Mouse (Mus musculus): ENCODE results near the gene Nab2. TPM values are rescaled to one million over a fixed set of nuclear protein-coding genes. Genes with fewer than 3 reads are reported as not detected.

Gene Nab2
- total RNA-seq, 4 experiments from 2014 or later = 36.5 to 55.0 (median 45.5) TPM

DNA sequence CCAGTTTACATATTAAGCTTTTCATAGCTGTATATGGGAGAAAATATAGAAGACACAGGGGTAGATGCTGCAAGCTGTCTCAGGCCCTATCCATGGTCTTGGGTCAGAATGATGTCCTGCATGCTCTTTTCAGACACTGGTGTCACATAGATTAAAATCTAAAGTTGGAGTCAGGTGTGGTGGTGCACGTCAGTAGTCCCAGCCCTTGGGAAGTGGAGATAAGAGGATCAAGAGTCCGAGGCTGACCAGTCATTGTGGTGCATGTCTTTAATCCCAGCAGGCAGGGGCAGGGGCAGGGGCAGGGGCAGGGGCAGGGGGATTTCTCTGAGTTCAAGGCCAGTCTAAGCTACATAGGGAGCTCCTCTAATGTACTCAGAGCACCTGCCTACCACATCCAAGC lies 22.6 kb downstream of the Nab2 start:
- DNase-seq (ENCODE audit: low spot score in 2 of 2) = no peak

DNA sequence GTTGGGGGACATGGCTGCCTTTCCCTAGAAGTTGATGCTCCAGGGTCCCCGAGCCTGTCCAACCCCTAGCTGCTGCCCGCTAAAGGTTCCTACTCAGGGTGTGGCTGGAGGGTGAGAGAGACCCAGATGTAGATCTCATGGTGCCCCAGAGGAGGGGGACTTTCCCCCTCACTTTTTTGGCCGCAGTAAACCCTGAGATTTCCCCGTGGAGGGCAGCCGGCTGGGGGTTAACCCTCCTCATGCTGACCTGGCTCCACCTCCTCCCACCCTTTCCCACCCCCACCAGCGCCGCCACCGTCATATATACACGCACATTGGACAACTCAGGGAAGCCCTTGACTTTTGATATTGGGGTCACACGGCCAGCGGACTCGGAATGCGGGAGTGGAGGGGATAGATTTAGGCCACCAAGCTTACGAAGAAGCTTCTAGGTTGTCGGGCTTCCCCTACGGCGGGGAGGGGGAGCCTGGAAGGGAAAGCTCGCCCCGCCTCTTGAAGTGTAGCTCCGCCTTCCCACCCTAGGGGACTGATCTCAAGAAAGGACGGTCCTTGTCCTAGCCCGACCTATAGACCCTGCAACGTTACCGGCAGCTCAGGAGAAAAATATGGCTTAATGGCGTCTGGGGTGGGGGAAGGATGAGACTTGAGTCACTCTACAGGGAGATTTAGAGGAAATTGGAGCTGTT lies 24.7 kb downstream of the Nab2 start:
- no peak for DNase-seq (ENCODE audit: low spot score in 2 of 2)

DNA sequence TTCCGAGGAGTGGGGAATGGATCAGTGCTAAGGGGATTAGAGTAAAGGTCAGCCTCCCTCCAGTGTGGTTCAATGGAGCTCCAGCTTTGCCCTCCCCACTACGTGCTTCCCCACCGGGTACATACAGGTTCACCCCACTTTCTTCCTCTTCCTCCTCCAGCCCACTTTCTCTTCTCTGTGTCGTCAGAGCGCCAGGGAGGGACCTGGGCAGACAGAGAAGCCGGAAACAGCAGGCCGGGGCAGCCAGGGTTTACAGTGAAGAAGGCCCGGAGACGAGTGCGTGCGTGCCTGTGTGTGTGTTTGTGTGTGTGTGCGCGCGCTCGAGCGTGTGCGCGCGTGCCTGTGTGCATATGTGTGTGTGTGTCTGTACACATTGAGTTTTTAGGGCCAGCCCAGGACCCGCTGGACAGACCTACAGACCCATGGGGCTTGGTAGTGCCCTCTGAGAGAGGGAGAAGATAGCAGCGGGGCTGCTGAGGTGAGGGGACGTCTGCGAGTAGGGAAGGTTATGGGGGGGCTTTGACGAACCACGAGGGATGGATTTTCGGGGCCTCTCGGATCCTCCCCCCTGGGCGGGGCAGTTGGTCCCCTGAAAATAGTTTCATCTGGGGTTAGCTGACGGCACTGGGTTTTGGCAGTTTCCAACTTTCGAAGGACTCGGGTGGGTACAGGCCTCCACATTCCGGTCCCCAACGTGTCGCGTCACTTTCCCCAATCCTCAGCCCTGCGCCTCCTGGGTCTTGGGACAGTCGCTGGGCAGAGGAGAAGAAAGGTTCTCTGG lies 25.4 kb downstream of the Nab2 start, which contains the start of gene Stat6:
Gene Stat6, plus strand, starts transcription at position 215 of the 781 bp plus-strand sequence.
- DNase-seq (ENCODE audit: low spot score in 2 of 2) = peak in 1 of 2 experiments; percentile 21

DNA sequence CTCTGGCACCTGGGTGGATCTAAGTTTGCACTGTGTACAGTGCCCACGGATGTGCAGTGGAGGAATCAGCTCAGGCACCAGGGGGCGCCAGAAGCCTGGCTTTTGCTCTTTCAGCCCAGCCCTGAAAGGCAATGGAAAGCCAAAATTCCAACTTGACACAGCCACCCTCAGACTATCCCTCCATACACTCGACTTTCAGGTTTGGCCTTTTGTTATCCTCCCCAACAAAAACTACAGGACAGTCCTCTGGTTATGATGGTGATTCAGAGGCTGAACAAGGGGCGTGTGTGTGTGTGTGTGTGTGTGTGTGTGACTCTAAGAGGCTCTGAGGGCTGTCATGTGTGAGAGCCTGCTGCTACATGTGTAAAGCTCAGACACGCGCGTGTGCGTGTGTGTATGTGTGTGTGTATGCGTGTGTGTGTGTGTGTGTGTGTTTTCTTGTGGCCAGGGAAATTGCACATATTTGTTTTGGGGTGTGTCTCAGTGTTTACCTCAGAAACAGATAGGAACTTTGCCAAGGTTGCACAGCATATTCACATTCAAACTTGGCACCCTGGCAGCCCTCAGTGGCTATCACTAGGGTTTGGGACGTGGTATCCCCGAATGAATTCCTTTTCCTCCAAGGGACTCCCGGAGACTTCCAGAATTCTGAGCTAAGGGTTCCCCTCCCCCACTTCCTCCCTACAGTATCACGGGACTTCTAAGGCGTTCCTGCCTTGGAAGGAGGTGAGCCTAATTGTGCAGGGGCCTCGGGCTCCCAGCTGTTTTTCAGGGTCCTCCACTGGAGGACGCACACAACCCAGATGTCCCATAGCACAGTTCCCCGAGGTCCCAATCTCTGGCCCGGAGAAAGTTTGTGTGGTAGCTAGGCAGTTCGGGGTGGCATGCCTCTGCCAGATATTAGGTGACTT lies 26.3 kb downstream of the Nab2 start:
- peak; percentile 62 to 84 for DNase-seq (ENCODE audit: low spot score in 2 of 2)

DNA sequence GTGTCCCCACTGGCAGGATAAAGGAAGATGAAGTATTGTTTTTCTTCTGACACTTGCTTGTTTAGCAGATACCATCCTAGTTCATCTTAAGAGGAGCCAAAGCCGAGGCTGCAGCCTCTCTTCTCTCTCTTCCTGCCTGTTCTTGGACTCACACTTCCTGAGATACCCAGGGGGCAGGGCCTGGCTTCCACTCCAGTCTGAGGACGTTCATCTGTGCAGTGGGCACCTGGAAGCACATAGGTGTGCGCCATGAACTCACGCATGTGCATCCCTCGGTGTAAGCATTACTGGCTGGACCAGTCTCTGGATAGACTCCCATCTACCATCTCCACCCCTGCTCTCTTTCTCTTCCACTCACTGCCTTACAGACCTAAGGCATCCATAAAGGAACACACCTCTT lies 27.9 kb downstream of the Nab2 start:
- no peak for DNase-seq (ENCODE audit: low spot score in 2 of 2)

DNA sequence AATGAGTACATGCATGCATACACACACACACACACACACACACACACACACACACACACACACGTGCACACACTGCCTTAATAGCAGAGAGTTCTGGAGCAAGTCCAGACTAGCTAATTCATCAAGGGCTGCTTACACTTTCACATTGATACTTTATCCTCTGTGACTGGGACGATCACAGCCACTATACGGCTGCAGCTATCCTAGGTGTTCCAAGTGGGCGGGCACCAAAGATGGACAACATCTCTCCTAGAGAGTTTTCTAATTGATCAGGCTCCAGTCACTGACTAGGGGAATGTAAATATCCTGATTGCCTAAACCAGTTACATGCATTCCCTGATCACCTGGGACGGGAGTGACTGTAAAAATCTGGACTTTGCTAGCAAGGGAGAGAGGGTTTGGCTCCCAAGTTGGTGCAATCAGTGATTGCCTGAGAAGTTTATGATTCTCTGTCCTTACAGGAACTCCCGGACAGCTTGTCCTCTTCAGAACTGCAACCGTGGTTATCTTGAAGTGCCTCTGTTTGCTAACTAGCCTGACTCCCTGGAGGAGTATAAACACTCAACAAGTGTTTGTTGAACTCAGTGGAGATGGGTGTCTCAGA lies 35.6 kb downstream of the Nab2 start:
- no peak for DNase-seq (ENCODE audit: low spot score in 2 of 2)

DNA sequence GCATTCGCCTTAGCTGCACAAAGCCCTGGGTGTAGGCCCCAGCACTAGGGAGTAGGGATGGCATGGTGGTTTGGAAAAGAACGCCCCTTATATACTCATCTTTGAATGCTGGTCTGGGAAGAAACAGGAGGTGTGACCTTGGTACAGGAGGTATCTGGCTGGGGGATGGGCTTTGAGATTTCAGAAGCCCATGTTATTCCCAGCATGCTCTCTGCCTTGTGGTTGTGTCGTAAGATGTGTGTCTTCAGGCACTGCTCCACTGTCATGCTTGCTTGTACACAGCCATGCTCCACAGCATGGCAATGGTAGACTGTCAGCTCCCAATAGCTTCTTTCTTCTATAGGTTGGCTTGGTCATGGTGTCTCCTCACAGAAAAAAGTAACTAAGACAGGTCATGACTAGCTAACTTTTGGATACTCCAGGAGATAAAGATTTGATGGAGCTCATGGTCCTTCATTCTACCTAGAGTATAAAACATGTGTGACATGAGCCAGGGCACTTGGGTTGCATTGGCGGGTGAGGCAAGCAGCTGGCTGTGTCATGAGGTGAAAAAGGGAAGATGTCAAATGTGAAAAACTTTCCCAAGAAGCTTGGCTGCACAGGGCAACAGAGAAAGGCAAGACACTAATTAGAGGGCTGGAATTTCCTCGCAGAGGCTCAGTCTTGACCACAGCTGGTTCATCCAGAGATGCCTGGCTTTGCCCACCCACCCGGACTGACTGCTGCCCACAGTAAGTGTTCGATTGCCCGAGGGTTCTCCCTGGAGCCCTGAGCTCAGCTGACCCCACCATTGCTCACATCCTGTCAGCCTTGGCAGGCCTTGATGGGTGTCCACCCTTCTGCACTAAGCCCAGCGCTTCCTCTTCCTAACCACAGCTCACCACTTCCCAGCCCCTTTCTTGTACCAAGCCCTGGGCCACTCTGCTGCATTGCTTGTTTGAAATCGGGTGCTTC lies 36.8 kb downstream of the Nab2 start:
- DNase-seq (ENCODE audit: low spot score in 2 of 2) = no peak

DNA sequence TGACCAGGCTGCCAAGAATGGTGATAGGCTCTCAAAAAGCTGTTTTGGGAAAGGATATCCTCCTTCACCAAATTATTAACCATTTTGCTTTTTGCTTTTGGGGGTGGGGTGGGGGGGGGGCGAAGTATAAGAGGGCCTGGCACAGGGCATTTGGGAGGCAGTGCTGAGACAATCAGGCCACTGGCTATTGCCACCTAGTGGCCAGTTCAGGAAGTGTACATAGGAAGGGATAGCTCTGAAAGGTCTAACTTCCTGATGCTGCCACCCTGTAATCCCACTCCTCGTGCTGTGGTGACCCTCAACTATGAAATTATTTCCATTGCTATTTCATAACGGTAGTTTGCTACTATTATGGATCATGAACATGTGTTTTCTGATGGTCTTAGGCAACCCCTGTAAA lies 41.9 kb downstream of the Nab2 start:
- no peak for DNase-seq (ENCODE audit: low spot score in 2 of 2)

DNA sequence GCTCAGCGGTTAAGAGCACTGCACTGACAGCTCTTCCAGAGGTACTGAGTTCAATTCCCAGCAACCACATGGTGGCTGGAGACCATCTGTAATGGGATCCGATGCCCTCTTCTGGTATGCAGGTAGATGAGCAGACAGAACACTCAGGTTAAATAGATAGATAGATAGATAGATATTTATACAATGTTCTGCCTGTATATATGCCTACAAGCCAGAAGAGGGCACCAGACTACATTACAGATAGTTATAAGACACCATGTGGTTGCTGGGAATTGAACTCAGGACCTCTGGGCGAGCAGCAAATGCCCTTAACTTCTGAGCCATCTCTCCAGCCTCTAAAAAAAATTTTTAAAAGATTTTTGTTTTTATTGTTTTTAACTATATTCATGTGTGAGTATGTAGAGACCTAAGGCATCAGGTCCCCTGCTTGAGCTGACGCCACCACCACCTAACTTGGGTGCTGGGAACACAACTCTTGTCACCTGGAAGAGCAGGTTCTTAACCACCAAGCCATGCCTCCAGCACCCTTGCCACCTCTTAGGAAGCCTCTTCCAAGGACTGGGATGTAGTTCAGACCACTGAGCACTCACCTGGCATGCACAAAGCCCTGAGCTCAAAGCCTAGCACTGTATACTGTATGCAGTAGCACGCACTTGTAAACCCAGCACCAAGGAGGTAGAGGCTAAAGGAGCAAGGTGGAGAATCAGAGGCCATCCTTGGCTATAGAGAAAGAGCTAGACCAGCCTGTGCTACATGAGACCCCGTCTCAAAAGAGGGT lies 44.7 kb downstream of the Nab2 start:
- no peak for DNase-seq (ENCODE audit: low spot score in 2 of 2)

DNA sequence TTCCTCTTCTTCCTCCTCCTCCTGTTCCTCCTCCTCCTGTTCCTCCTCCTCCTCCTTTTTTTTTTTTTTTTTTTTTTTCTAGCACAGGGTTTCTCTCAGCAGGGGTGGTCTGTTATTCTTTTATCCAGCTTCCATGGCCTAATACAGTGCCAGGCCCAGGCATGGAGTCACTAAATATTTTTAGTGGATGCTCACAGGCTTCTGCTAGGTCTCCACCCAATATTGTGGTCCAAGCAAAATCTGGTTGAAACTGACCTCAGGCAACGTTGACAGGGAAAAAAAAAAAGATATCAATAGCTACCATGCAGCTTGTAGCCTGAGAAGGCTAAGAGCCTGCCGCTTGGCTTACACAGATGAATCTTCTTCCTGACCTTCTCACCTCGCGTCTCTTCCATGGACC lies 45.7 kb downstream of the Nab2 start:
- no peak for DNase-seq (ENCODE audit: low spot score in 2 of 2)

DNA sequence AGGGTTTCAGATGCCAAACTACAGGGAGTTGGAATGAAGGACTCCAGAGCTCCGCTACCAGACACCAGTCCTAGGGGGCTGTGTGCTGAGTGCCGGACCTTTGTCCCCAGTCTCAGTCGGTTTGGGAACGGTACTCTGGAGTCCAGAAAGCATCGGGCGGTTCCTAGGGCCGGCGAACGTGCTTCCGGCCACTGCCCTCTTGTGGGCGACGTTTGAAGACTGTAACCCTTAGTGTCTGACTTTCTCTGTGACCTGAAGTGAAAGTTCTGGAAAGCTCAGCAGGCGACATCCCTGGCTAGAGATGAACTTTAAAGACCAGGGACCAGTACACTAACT lies 46.3 kb downstream of the Nab2 start:
- no peak for DNase-seq (ENCODE audit: low spot score in 2 of 2)

DNA sequence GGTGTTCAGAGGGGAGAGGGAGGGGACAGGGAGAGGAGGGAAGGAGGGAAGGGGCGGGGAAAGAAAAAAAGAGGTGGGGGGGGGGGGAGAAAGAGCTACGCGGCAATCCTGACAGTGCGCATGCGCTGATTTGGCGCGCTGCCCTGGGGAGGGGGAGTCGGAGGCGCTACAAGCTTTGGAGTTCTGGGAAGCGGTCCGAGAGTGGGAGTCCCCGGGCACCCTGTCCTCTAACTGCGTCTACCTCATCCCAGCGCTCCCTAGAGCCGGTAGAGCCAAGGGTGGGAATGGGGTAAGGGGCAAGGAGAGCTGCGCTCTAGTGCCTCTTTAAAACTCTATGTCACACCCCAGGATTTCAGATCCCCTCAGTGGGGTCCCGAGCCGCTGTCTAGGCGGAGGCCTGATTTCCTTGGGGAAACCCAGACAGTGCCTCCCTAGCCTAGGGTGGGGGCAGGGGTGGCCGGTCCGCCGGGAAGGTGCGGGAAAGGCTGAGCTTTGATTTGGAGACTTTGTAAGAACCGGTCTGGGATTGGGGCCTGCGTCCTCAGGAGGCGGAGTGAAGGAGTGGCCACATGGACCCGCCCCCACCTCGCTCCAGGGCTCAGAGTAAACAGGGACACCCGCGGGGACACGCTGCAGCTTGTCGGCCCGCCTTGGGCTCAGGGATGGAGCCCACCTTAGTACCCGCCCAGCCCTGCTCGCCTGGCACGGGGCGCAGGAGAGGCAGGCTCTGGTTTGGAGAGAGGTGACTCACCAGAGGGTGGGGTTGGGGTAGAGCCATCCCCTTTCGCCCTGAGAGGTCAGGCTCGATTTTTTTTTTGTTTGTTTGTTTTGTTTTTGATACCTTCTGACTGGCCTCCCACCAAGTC lies 46.9 kb downstream of the Nab2 start:
- DNase-seq (ENCODE audit: low spot score in 2 of 2) = peak; percentile 84 to 92

DNA sequence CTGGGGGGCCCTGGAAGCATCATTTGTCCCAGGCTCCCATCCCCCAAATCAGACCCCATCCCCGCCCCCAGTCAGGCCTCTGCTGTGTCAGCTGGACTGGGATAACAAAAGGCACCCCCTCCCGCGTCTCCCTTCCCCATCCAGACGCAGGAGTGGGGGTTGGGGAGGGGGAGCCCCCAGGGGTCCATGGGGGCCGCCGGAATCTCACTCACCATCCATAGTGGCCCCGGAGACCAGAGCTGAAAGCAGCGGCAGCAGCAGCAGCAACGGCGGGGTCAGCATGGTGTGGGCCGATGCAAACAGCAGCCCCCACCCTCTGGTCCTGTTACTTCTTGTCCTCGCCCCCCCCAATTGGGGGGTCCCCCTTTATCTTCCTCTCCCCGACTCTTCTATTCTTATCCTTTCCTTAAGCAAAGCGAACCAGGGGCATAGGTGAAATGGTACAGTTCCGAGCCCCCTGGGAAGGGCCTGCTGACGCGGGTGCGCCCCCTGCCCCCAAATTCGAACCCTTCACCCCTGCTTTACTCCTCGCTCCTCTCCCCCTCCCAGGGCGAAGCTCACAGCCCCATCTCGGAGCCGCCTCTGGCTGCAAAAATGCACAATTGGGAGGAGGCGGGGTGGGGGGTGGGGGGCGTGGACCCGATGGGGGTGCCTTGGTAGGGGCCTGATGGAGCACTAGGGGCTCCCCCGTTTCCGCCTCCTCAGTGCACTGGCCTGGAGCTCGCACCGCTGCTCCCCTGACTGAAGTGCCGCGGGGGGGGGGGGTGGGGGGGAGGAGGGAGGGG lies 47.8 kb downstream of the Nab2 start, which contains the start of gene Lrp1:
Gene Lrp1, minus strand, starts transcription at position 743 of the 785 bp plus-strand sequence.
- peak; percentile 46 to 67 for DNase-seq (ENCODE audit: low spot score in 2 of 2)

DNA sequence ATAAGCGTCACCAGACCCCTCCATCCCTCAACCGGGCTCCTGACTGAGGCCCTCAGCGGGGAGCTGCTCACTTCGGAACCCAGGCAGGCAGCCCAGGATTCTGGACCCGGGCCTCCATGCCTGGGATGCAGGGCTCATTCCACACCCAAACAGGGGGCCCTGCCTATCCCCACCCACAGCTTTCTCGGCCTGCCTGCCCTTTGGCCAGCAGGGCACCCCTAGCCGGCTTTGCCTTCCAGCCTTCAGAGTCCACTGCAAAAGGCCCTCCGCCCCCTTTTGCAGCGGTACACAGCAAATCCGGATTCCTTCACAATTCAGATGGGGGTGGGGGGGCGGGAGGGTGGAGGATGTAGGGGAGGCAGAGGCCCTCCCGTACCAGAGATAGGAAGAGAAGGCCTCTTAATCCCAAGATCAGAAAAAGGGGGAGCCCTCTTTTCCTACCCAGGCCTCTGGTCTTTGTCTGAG lies 48.4 kb downstream of the Nab2 start:
- no peak for DNase-seq (ENCODE audit: low spot score in 2 of 2)

DNA sequence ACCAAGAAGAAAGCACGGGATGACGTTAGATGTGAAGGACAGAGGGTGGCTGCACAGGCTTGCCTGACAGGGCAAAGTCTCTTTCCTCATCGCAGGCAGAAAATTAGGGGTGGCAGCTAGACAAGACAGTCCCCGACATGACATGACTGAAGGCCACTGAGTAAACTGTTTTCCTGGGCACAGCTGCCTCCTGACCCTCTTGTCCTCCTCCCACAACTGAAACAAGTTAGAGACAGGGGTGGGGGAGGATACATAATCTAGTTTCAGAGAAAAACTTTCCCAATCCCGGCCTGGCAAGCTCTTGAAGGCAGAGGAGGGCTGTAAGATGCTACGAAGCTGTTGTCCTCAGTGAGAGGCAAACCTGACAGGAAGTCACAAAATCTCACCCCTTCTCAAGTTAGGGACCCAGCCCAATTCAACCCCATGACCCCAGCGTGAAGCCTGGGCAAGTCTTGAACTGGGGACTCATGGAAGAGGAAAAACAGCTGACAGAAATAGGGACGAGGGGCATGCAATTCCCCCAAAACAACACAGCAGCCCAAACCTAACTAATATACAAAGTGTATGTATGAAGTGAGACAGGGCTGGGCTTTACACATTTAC lies 49.1 kb downstream of the Nab2 start:
- no peak for DNase-seq (ENCODE audit: low spot score in 2 of 2)

DNA sequence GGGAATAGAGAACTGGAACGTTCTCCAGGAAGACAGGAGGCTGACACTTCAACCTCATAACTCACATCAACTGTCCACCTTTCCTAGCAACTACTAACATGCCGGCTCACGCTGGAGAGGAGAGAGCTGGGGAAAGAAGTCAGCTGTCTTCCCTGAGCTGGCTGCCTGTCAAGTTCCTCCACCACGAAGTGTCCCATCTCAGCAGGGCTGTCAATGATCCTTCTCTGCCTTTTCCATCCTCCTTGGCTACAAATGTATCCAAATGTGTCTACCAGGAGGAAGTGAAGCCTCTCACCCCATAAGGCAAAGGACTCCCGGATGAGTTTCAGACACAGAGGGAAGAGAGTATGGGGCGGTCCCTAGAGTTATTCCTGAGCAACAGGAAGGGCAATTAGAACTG lies 50.2 kb downstream of the Nab2 start:
- no peak for DNase-seq (ENCODE audit: low spot score in 2 of 2)

DNA sequence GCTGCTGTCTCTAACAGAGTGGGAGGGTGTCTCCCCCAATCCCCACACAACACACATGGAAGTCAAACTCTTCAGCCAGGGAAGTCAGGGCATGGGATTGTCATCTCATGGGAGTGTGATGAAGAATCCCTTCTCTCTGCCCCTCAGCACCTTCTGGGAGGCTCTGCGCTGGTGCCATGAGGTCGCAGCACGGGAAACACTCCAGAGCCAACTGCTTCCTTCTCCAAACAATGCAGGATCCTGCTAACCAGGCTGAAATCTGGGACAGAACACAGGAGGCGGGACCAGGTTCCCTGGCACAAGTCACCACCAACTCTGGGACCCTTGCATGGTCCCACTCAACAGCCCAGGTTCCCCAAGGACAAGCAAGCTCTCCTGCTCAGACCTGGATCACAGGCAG lies 51.1 kb downstream of the Nab2 start:
- DNase-seq (ENCODE audit: low spot score in 2 of 2) = no peak

Data from left cerebral cortex, adult 8-10 months (tissue).